Mouse (Mus musculus) spleen, embryonic (tissue): ENCODE results near the gene Rbbp8nl.
"Not testable (repeated sequence)": the region's sequence is repeated elsewhere in the genome, so short reads cannot be mapped to it uniquely, and the experiment has no call there.

Source experiments
- CTCF ChIA-PET: fragments of 350-600 bp; sonication (Branson Sonifier 250); formaldehyde crosslinking; loops from one replicate; lab custom pipeline; 2022; lab: Charles Lee

Gene Rbbp8nl

DNA sequence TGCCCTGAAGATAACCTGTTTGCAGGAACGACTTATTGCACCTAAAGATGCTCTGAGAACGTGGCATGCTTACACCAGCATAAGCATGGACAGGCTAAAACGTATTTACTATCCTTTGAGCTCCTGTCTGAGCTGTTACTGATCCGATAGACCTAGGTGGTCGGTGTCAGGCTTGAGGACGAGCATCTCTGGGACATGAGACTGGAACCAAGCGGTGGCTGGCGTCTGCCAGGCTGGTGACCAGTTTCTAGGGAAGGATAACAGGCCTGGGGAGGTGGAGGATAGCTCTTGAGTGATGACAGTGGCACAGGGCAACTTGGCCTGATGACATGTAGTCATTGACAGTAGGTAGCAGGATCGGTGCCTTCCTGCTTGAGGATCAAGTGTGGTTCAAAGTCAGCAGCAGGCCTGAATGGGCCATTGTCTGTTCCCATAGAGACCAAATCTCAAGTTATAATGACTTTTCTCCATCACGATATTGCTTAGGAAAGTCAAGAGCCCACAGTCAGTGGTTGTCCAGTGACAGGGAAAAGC is 30.7 kb downstream of the Rbbp8nl start:
- CTCF ChIA-PET = not testable (repeated sequence)

DNA sequence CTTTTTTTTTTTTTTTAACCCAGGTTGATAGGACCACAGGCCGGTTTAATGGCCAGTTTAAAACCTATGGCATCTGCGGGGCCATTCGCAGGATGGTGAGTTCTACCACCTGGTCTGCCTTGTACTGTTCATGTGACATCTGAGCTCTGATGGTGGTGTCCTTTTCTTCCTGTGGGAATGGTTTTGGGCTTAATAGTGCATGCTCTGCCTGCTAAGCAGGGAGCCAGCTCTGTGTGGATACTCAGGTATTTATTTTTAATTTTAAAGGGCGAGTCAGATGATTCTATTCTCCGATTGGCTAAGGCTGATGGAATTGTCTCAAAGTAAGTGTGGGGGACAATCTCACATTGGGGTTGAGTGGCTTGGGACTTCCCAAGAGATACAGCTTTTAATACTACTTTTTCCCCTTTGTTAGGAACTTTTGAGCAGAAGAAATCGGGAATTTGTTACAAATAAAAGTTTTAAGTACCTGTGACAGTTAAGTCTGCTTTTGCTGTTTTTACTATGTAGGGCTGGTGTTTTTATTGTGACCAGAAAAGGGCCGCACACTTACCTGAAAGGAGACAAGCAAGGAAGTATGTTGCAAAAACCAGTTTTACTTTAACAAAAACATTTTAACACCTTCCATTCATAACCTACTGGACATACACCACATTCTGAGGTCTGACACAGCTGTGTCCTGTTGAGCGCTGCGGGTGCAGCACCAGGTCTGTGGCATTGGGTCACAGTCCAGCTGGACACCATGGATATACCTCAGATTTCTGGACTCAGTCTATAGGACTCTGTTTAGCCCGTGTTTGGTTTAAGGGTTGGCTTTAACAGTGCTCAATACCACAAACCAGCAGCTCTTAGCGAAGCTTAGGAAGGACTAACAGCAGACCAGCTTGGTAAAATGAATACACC is 31.5 kb downstream of the Rbbp8nl start:
- CTCF ChIA-PET = interaction anchor here (0.7 to 1.0 kb wide), 3 partner anchors 9 to 13 kb away, joined by 3 to 6 read pairs (median 6); no protein-coding TSS in a partner anchor

DNA sequence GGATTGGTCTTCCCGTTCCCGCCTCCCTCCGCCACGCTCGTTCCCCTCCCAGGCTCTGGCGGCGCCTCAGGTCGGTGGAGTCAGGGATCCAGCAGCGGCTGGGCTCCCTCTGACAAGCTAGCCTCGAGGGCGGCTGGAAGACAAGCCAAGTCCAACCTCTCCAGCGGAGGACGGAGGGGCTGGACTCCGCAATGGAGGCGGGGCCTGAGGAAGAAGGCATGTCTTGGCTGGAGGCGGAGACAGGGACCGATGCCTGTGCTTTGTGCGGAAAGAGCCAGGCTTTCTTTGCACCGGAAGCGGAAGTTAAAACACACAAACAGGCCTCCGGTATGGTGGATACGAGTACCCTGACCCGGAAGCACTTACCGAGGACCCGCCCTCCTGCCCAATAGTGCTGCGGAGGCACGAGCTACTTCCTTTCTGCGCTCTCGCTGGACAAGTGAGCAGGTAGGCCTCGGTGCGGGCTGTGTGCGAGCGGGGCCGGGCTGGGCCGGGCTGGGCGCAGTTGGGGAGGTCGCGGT is 32.6 kb downstream of the Rbbp8nl start, which contains the start of gene Rps21:
Gene Rps21, plus strand, starts transcription at position 377 of the 521 bp plus-strand sequence.
- CTCF ChIA-PET = interaction anchor here (0.7 kb wide), 1 partner anchor 7 kb away, joined by 6 read pairs; no protein-coding TSS in a partner anchor

DNA sequence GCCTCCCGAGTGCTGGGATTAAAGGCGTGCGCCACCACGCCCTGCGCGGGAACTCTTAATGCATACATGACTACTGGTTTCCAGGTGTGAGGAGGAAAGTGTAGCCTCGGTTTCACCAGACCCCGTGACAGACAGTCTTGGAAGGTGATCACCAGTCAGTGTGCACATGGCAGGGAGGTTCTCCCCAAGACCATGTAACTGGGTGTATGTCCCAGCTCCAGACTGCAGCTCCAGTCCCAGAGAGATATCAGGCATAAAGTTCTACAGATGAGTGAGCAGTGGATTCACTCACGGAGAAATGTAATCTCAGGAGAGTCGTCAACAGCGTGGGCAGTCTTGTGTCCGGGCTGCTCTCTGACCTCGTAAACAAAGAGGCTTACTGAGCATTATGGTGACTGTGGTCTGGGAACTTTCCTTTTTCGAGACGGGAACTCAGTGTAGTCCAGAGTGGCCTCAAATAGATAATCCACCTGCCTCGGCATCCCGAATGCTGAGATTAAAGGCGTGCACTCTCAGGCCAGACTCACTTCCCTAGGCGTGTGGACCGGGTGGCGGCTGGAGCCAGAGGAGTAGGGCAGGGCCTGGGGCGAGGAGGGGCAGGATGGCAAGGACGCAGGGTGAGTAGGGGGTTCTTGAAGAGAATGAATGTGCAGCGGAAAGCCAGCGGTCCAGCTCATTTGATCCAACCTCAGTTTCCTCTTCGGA is 33.2 kb downstream of the Rbbp8nl start:
- CTCF ChIA-PET = interaction anchor here (1.2 kb wide), 1 partner anchor 19 kb away, joined by 3 read pairs; no protein-coding TSS in a partner anchor

DNA sequence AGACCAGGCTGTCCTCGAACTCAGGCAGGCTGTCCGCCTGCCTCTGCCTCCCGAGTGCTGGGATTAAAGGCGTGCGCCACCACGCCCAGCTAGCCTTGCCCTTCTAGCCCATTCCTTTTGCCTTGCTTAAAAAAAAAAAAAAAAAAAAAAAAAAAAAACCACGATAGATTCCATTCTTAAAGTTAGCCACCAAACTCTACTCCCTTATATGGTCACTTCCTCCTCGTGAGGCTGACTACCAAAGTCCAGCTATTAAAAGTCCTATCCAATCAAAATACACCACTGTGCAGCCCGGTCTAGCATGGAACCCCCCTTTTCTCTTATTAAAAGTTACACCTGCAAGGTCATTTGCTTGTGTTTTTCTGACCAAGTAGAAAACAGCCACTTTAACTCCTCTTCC is 34.0 kb downstream of the Rbbp8nl start:
- CTCF ChIA-PET = interaction anchor here (0.6 to 1.2 kb wide), 2 partner anchors 20 to 91 kb away, joined by 3 to 6 read pairs; no protein-coding TSS in a partner anchor

DNA sequence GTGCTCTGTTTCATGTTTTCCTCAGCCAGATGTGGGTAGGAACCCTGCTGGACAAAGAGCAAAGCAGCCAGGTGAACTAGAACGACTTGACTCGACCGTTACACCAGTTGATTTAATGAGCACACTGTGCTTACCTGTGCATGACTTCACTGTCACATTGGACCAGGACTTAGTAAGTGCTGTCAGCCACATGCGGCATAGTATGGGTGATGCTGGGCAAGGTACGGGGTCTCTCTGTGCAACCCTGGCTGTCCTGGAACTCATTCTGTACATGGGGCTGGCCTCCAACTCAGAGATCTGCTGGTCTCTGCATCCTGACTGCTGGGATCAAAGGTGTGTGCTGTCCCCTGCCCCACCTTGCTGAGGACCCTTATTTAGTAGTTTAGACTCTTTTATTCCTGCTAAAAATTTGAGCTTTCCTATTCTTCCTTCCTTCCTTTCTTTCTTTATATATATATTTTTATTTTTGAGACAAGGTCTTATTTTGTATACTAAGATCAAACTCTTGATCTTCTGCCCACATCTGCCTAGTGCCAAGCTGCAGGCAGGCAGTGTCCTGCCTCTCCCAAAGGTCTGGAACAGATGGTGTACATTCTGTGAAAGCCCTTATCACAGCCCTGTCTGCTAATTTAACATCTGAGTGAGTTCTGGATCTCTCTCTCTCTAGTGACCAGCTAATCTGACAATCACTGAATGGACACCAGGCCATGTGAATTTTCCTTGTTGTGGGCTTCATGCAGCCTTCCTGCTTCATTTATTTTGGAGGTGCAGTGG is 35.1 kb downstream of the Rbbp8nl start:
- CTCF ChIA-PET = no interaction called here

DNA sequence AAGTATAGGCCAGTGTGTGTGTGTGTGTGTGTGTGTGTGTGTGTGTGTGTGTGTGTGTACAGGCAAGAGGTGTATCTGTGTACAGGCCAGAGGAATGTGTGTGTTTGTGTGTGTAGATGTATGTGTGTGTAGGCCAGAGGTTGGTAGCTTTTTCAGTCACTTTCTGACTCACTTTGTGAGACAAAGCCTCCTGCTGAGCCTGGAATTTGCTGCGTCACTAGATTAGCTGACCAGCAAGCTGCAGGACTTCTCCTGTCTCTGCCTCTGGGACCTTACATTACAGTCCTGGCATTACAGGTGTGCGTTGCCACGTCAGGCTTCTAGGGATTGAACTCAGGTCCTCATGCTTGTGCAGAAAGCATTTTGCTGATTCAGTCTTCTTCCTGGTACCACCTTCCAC is 37.8 kb downstream of the Rbbp8nl start:
- CTCF ChIA-PET = interaction anchor here (1.1 kb wide), 1 partner anchor 96 kb away, joined by 3 read pairs; no protein-coding TSS in a partner anchor

DNA sequence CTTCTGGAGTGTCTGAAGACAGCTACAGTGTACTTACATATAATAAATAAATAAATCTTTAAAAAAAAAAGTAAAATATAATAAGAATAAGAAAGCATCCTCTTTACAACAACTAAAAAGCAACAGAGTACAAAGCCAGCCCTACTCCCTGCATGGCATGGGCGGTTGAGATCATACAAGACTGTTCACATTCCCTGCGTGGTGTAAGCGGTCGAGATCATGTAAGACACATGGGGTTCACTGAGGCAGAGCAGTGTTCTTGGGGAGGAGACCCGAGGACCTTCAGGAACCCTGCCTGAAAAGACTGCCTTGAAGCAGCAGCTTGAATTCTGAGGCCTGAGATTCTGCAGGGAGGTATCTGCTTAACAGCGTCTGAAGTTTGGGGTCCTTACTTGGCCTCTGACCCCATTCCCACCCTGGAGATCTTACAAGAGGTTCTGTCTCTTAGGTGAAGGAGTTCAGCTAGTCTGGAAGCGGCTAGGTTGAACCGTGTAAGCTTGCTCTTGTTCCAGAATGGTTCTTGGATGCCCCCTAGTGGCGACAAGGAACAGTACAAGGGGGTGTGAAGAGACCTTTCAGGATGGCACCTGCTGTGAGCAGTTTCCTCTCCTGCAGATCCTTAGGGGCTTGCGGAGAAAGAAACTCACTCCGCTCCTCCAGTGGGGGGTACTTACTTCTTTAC is 38.6 kb downstream of the Rbbp8nl start:
- CTCF ChIA-PET = interaction anchor here (1.1 kb wide), 1 partner anchor 97 kb away, joined by 3 read pairs; no protein-coding TSS in a partner anchor

DNA sequence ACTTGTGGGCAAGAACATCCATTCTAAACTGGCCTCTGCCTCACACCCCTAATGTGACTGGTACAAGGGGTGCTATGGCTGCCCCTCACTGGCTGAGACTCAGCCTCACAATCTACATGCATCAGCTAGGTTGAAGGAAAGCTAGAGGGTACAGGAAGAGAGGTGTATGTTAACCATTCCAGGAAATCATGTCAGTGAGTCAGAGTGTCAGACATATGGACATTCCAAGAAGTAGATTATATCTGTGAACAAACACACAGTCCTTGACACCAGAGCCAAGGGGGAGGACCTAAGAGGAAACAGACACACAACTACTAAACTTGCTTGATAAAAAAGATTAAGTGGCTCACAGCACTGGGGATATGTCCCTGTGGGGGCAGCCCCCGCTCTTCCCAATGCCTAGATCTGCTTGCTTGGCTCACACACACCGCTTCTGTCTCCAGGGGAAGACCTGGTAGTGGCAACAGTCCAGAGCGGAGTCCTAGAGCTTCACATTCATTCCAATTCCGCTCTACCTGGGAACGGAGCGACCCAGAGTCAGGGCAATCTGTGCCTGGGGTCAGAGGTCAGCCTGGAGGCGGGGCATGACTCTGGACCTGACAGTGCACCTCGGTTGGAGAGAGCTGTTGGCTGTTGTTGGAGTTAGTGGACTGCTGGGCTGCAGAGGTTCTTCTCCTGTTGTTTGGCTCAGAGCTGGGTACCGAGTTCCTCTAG is 40.6 kb downstream of the Rbbp8nl start:
- CTCF ChIA-PET = interaction anchor here (0.6 kb wide), 1 partner anchor 8 kb away, joined by 6 read pairs; the partner anchor contains the start of gene Rps21

DNA sequence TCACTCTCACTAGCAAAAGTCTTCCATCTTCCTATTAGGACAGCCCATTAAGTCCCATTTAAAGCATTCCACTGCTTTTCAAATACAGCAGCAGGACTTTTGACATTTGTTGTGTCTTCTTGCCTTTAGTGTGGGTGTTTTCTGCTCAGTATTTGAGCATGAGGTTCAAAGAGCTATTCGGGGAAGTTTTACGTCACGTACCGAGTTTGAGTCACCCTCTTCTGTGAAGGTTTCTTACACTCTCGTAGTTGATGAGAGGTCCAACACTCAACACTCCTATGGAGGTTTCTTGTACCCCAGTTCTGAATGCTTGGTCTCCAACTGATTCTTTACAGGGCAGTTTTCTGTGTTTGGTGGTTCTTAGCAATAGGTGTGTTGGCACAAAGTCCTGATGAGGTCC is 41.8 kb downstream of the Rbbp8nl start:
- CTCF ChIA-PET = no interaction called here

DNA sequence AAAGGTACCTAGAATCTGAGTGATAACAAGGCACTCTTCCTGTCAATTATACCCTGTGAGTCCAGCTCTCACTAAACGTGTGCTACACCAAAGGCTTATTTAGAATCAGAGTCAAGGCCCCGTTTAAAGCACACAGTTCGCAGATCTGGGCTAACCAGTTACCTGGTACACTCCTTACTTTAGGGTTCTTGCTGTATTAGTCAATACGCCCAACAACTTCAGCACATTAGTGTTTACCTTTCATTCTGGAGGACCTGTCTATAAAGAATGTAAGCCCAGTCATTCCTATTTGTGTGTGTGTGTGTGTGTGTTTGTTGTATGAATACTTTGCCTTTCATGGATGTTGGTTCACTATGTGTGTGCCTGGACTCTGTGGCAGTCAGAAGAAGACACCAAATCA is 46.6 kb downstream of the Rbbp8nl start:
- CTCF ChIA-PET = no interaction called here

DNA sequence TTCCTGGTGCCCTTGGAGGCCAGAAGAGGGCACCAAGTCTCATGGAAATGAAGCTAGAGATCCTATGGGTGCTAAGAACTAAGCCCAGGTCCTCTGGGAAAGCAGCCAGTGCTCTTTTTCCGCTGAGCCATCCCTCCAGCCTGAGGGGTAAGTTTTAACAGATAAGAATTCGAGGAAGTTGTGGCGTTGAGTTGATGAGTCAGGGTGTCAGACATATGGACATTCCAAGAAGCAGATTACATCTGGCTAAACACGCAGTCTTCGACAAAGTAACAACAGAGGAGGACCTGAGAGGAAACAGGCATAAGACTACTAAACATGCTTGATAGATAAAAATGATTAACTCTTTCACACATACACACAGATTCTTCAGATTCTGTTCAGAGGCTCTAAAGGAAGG is 51.1 kb downstream of the Rbbp8nl start:
- CTCF ChIA-PET = no interaction called here

DNA sequence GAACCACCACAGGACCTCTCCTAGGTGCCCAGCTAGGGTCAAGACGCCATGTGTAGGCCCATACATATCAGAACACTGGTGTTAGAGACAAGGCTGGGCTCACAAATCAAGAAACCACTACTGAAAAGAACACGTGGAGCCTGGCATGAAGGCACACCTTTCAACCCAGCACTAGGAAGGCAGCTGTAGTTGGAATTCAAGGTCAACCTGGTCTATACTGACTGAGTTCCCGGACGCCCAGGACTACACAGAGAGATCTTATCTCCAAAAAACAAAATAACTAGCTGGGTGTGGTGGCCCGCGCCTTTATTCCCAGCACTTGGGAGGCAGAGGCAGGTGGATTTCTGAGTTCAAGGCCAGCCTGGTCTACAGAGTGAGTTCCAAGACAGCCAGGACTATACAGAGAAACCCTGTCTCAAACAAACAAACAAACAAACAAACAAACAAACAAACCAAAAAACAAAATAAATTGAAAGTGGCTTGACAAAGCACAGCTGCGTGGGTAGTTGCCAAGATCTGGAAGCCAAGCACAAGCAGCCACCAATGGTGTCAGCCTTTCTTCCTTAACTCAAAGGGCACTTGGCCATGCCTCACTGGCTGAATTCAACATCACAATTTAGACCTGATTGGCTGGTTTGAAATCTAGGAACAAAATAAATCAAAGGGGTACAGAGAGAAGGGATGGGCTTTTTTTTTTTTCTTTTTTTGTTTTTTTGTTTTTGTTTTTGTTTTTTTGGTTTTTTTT is 51.9 kb downstream of the Rbbp8nl start:
- CTCF ChIA-PET = no interaction called here

DNA sequence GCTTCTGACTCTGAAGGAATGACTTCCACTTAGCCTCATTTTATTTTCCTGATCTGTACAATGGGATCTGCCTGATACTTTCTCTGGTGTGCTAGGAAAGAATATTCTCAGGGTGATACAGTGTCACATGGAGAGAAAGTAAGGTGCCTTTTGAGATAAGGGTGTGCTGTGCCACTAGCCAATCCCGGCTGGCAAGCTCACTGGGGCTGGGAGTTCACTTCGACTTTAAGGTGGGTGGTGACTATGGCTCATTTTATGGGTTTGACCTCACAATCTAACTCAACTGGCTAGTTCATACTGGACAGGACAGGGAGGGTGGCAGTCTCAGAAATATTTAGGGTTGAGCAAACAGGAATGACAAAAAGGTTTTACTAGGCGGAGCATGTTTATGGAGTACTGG is 52.7 kb downstream of the Rbbp8nl start:
- CTCF ChIA-PET = no interaction called here

DNA sequence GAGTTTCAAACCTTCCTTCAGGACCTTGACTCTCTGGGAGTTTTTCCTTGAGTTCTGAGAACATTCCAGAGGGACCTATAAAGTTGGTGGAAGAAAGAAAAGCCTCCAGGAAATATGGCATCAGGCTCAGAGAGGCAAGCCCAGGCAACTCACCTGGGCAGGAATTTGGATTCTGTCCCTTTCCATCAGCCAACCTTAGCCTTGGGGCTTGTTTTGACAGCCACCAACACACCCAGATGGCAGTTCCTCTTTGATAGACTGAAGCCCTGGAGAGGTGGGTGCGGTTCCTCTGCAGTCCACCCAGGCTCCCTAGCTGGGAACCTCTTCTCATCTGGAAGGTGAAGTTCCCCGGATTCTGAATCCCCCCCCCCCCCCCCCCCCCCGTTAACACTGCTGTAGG is 53.2 kb downstream of the Rbbp8nl start:
- CTCF ChIA-PET = no interaction called here

DNA sequence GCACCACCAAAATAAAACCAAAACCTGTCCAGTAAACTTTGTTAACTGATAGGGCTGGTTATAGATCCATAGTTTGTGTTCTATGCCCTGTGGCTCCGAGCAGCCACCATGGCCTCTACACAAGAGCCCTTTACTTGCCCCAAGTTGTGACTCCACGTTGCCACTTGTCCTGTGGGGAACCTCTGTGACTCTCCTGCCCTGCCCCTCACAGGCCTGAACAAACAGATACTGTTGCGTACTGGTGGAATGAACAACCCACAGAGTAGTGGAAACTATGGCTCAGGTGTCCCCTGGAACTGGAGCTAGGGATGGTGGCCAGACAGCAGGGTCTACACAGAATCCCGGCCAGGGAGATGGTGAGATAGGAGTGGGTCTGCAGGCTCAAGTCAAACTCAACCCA is 53.9 kb downstream of the Rbbp8nl start:
- CTCF ChIA-PET = no interaction called here

DNA sequence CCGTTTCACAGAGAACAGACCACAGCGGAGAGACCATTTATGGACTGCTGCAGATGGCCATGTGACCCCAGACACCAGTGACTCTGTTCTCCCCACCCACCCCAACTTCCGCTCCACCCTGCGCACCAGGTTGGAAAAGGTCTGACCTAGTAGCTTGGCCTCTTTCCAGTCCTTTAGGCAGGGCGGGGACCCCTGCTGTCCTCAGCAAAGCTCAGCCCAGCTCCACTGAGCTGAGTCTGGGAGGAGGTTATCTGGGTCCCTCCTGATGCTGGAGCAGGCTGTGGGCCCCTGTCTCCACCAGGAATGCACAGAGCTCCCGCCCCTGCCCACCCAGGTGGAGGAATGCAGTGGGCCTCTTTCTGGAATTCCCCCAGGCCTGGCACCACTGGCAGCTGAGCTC is 54.7 kb downstream of the Rbbp8nl start:
- CTCF ChIA-PET = no interaction called here

DNA sequence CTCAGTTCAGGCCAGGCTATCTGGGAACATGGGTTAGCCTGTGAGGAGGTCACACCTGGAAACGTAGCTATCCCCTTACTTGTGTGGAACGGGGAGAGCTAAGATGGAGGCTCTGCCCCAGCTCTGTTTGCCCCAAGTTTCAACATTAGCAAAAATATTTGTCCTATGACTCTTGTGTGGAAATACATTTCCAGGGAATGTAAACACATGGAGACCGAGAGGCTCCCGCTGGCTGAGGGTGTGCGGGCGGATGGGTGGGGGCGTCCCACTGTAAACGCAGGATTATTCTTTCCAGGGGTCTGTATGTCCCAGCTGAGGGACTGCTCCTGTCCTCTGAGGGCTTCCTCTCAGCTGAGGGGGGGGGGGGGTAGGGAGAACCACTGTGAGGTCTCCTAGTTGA is 55.3 kb downstream of the Rbbp8nl start:
- CTCF ChIA-PET = no interaction called here
